Mouse (Mus musculus): Measurements from ENCODE around the gene Ppp4r1.

The Ppp4r1 gene

GRCm38 (mm10) chr17:65802026-65802425 is 19.7 kb downstream of the Ppp4r1 start:
- no peak for DNase-seq (ENCODE audit: low read depth, low spot score)

- no peak for DNase-seq (ENCODE audit: low read depth, low spot score)
These were observed 23.6 kb downstream of the Ppp4r1 start for GRCm38 (mm10) chr17:65805966-65806365.

GRCm38 (mm10) chr17:65806416-65806815 is 24.0 kb downstream of the Ppp4r1 start:
- no peak for DNase-seq (ENCODE audit: low read depth, low spot score)

GRCm38 (mm10) chr17:65811032-65811431 is 28.7 kb downstream of the Ppp4r1 start:
- no peak for DNase-seq (ENCODE audit: low read depth, low spot score)

GRCm38 (mm10) chr17:65813763-65814162 is 31.4 kb downstream of the Ppp4r1 start:
- DNase-seq (ENCODE audit: low read depth, low spot score), result no peak

- no peak for DNase-seq (ENCODE audit: low read depth, low spot score)
These were observed 37.8 kb downstream of the Ppp4r1 start for GRCm38 (mm10) chr17:65820197-65820596.

GRCm38 (mm10) chr17:65822423-65822822 is 40.0 kb downstream of the Ppp4r1 start:
- DNase-seq (ENCODE audit: low read depth, low spot score), result no peak

GRCm38 (mm10) chr17:65824246-65824645 is 41.9 kb downstream of the Ppp4r1 start:
- no peak for DNase-seq (ENCODE audit: low read depth, low spot score)

GRCm38 (mm10) chr17:65826257-65826656 is 43.9 kb downstream of the Ppp4r1 start:
- DNase-seq (ENCODE audit: low read depth, low spot score), result no peak

GRCm38 (mm10) chr17:65827119-65827840 is 44.9 kb downstream of the Ppp4r1 start:
- DNase-seq (ENCODE audit: low read depth, low spot score), result no peak

- no peak for DNase-seq (ENCODE audit: low read depth, low spot score)
These were observed 45.5 kb downstream of the Ppp4r1 start for GRCm38 (mm10) chr17:65827904-65828303.

GRCm38 (mm10) chr17:65828951-65829350 is 46.6 kb downstream of the Ppp4r1 start:
- no peak for DNase-seq (ENCODE audit: low read depth, low spot score)

- no peak for DNase-seq (ENCODE audit: low read depth, low spot score)
These were observed 48.0 kb downstream of the Ppp4r1 start for GRCm38 (mm10) chr17:65830216-65830863.

- DNase-seq (ENCODE audit: low read depth, low spot score), result no peak
These were observed 51.5 kb downstream of the Ppp4r1 start for GRCm38 (mm10) chr17:65833891-65834290.

GRCm38 (mm10) chr17:65836746-65837145 is 54.4 kb downstream of the Ppp4r1 start:
- no peak for DNase-seq (ENCODE audit: low read depth, low spot score)

- DNase-seq (ENCODE audit: low read depth, low spot score), result no peak
These were observed 57.3 kb downstream of the Ppp4r1 start for GRCm38 (mm10) chr17:65839541-65840256.

GRCm38 (mm10) chr17:65842669-65843381 is 60.5 kb downstream of the Ppp4r1 start:
- DNase-seq (ENCODE audit: low read depth, low spot score), result no peak

- DNase-seq (ENCODE audit: low read depth, low spot score), result no peak
These were observed 63.0 kb downstream of the Ppp4r1 start for GRCm38 (mm10) chr17:65845423-65845822.

- DNase-seq (ENCODE audit: low read depth, low spot score), result no peak
These were observed 65.5 kb downstream of the Ppp4r1 start for GRCm38 (mm10) chr17:65847694-65848449.

GRCm38 (mm10) chr17:65850487-65850886 is 68.1 kb downstream of the Ppp4r1 start:
- no peak for DNase-seq (ENCODE audit: low read depth, low spot score)

GRCm38 (mm10) chr17:65851749-65852148 is 69.4 kb downstream of the Ppp4r1 start:
- no peak for DNase-seq (ENCODE audit: low read depth, low spot score)
